Mouse (Mus musculus) megakaryocyte progenitor cell, adult 5-6 weeks (primary cell): ENCODE results near the gene S1pr1. TPM values are rescaled to one million over a fixed set of nuclear protein-coding genes. Genes with fewer than 3 reads are reported as not detected.

Source experiments
- ATAC-seq: replicated peaks from 2 replicates; pipeline ENCODE4 v1.8.0; 2016; ENCODE audit warnings: mild to moderate bottlenecking, moderate TSS enrichment, inconsistent platforms; ENCODE audit not compliant: poor library complexity
- total RNA-seq, 2 experiments: library from RNA; stranded (forward) in 1 of 2; stranded (reverse) in 1 of 2; fragments of 157-497, 149-512 nt in 1 of 2; fragments of 200-1000 nt in 1 of 2; gene quantifications; 2 replicates each; pipeline versions ENCODE4 v1.2.3 to v1.2.4; 2015 to 2017

Gene S1pr1
- total RNA-seq, 2 experiments from 2014 or later: 0.17 to 2.7 TPM

GRCm38 (mm10) chr3:115679022-115679421 lies 35.9 kb downstream of the S1pr1 start:
- ATAC-seq: peak; percentile 61

DNA sequence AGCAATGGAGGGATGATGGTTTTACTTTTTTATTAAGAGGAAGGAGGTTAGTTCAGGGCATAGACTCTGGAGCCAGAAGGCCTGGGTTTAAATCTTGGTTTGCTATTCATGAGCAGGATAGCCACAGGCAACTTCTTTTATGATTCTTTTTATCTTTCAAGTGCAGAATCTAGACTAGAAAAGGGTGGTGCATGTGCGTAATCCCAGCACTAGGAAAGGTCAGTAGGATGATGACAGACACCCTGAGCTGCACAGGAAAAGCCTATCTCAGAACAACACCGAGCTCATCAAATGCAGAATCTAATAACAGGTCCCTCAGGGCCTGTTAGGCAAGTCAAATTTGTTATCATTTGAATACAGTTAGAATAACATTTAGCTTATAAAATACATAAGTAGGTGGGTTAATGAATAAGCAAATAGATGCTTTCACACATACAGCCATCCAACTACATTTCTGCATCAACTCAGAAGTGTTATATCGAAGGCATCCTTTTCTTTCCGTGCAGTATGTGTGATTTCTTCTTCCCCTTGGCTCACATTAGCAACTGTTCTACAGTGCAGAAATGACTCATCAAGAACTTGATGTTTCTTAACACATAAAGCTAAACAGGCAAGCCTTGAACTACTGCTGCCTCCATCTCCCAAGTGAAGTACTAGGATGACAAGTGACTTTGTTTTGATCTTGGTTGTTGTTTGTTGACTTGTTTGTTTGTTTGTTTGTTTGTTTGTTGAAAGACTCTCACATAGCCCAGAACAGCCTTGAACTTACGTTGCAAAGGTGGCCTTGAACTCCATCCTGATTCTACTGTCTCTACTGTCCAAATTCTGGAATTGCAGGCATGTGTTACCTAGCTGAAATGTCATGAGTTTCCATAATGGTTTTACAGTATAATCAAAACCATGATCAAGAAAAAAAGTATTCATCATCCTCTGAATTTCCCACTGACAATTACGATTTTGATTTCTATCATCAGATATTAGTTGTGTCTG lies 39.0 kb downstream of the S1pr1 start:
- ATAC-seq: peak; percentile 52

DNA sequence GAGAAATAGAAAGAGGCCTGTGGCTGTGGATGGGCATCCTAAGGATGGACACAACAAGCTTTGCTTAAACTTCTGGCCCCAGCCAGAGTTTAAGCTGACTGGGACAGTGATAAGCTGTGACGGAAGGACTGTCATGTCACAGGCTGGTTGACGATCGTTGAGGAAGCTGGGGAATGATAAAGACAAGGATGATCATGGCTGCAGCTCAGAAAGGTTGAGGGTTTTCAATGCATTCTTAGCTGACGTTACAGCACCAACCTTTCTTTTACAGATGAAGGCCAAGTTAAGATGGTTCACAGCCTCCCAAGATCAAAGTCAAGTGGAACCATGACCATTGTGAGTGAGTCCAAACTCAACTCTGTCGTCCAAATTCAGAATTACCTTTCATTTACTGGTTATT lies 40.2 kb downstream of the S1pr1 start:
- ATAC-seq: no peak

DNA sequence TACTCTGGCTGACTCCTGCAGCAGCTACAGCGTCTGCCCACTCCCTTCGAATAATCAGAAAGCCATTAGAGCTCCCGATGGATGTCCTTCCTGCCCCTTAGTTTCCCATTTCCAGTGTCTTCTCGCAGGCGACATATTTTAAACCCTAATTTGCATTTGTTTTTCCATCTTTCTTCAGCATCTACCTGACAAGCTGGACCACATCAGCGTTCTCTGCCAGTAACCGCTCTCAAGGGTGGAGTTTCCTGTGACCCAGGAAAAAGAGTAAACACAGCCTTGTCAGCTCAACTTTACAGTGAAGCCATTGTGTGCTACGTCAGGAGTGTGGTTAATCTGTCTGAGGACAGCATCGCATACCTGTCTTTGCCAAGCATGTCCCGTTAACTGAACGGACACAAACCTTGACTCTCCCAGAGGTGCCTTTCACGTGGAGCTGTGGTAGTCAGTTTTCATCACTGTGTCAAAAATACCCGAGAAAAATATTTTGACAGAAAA lies 41.2 kb downstream of the S1pr1 start:
- peak; percentile 11; the same call in 1 of the 2 replicates for ATAC-seq

DNA sequence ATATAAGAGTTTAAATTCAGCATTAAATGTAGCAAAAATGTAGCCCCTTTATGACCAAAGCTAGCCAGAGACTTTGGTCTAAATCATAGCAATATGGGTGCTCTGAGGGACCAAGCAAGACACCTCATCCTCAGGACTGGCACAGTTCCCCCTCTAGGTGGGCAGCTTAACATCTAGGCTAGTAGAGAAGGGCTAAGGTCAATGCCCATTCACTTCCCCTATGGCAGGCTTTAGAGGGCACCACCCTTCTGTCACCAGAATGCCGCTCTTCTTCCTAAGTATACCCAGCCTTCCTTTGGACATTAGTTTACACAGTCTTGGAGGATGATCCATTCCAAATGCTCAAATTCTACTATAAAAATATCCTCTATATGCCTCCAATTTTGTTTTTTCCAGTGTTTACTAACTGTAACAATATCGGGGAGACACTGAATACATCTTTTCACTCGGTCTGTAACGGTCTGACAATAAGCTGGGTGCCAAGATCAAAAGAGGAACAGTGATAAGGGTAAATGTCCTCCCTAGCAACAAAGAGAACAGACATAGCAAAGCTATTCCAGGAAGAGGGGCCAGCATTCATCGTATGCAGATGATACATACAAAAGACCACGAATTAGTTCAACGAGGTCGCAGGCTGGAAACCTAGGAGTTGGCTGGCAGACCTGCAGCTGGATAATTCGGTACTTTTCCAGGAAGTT lies 41.8 kb downstream of the S1pr1 start:
- peak; percentile 51 for ATAC-seq

DNA sequence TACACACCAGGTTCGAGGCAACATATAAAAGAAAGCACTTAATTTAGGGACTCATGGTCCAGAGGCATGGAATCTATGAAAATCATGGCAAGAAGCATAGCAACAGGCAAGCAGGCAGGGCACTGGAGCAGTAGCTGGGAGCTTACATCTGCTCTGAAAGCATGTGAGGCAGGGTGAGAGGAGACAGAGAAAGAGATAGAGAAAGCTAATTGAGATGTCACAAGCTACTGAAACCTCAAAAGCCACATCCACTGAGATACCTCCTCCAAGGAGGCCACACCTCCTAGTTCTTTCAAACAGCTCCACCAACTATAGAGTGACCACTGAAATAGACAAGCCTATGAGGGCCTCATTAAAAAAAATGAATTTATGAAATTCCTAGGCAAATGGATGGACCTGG lies 45.6 kb downstream of the S1pr1 start:
- ATAC-seq: peak; percentile 83

GRCm38 (mm10) chr3:115667182-115667581 lies 47.7 kb downstream of the S1pr1 start:
- ATAC-seq: no peak

GRCm38 (mm10) chr3:115666547-115666946 lies 48.3 kb downstream of the S1pr1 start:
- ATAC-seq: no peak

DNA sequence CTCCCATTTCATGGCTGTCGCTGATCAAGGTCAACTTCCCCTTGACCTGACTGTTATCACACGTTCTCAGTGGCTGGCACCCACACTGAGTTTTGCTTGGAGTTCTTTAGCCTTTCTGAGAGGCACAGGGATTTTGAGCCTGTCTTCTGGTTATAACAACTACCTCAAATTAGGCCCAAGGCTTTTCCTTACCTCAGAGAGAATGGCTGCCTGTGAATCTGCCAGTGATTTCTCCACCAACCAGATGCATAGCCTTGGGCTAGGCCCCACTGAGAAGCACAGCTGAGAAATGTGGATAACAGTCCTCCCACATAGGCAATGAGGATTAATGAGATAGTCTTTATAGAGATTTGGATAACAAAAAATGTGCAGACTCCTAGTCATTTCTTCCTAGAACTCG lies 50.4 kb downstream of the S1pr1 start:
- ATAC-seq: no peak

DNA sequence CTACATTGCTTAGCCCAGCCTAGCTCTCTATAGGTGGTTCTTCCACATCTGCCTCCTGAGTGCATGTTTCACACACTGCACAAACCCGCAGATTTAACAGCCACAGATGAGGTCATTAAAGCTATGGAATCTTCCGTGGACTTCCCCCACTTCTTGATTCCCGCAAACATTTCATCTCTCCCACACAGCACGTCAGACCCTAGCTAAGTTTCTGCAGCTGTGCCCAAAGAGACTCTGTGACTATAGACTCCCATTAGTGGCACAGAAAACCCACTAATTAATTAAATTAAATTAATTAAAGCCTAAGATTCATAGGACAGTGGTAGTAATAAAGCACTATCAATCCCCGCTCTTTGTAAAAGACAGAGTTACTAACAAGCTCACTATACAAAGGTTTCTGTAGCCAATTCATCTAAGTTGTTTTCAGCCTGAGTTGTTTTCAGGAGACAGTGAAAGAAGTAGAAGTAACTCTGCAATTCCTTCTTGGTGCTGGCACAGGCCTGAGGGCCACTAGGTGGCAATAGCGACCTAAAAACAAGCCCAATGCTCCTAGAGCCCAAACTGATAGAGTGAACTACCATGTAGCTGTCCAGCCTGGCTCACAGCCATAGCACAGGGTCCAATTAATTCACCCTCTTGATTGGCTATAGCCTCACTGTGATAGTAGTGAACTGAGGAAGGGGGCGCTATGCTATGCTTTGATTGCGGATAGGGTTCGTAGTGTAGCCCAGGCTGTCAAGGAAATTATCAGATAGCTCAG lies 54.0 kb downstream of the S1pr1 start:
- peak; percentile 96 for ATAC-seq

Other genes with a start within 250 kb of the S1pr1 start
- 34.0 and 51.8 TPM in 2 replicates for gene Dph5, start 172.8 kb upstream of the S1pr1 start, total RNA-seq (2015)
- 60.9 and 69.0 TPM in 2 replicates for gene Dph5, start 172.8 kb upstream of the S1pr1 start, total RNA-seq (2017)